Mouse (Mus musculus): ENCODE results near the gene Tmem221. TPM values are rescaled to one million over a fixed set of nuclear protein-coding genes. Genes with fewer than 3 reads are reported as not detected.

The Tmem221 gene
- 1.5 TPM for polyA plus RNA-seq (2017; shearing (Covaris generic))

DNA sequence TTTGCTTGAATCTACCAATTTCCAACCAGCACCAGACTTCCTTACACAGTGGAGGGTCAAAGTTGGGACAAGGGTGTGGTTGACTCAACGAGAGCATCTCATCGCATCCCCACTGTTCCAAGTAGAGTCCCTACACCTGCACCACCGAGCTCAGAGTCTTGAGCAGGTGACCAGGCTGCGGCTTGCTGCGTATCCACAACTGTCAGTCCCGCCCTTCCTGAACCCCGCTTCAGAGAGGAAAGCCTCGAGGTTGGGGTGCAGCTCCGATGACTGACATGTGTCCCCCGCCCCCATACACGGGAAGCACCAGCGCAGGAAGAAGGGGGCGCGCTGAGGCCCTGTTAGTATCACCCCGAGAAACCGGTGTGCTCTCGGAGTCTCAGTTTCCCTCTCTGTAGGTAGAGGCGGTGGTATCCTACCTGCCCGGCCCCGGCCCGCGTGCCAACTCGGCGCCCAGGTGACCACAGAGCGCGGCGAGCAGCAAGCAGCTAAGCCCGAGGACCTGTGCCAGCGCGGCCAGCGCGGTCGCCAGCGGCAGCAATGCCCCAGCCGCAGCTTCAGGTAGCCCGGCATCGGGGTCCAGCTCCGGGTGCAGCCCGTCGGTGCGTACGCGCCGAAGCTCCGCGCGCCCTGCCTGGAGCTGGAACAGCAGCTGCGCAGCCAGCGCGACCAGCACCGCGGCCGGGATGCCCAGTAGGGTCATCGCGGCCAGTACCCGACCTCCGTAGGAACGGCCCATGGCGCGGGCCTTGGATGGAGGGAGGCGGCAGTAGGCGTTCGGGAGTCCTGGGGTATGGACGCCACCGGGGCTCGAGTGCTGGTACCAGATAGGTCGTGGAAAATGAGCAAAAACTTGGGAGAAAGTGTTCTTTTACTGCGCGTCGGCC, at the start of gene Tmem221:
TSS of gene Tmem221 (minus strand) at position 801 of the 887 bp plus-strand sequence.

DNA sequence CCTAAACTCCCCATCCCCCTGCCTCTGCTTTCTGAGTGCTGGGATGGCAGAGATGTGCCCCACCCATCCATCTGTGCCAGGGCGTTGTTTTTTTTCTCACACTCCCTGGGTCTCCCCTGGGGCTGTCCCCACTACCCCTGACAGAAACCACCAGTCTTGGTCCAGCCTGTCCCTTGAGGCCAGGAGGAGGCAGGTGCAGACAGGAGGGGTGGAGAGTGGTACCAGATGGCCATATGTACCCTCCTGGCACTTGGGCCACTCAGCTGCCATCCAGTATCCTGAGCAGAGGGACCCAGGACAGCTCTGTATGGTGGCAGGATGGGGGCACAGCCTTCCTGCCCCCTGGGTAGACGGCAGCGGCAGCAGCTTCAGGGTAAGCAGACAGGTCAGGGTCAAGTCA, 38.8 kb upstream of the Tmem221 start, which contains the start of gene Fam129c:
TSS of gene Fam129c (plus strand) at position 198 of the 400 bp plus-strand sequence.

GRCm38 (mm10) chr8:71591471-71592373, 33.1 kb upstream of the Tmem221 start, which contains the start of gene Pgls:
Gene Pgls, plus strand, starts transcription at chr8:71592176.

GRCm38 (mm10) chr8:71568387-71568937, 9.8 kb upstream of the Tmem221 start, which contains the start of gene Slc27a1:
Gene Slc27a1, plus strand, starts transcription at chr8:71568882.

DNA sequence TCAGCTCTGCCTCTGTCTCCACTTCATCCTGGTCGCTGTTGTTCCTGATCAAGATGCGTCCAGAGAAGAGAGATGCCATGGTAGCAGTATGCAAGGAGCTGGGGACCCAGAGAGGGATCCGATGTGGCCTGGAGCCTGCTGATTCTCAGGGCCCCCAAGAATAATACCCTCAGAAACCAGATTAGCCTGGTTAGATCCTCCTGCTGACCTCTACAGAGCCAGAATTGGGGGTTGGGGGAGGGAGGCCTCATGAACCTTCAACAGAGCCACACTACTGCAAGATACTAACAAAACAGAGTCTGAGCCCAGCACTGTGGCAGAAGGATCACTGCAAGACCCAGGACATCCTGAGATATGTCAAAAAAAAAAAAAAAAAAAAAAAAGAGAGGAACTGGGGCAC, 7.8 kb upstream of the Tmem221 start, which contains the start of gene Nxnl1:
TSS of gene Nxnl1 (minus strand) at position 101 of the 400 bp plus-strand sequence.

DNA sequence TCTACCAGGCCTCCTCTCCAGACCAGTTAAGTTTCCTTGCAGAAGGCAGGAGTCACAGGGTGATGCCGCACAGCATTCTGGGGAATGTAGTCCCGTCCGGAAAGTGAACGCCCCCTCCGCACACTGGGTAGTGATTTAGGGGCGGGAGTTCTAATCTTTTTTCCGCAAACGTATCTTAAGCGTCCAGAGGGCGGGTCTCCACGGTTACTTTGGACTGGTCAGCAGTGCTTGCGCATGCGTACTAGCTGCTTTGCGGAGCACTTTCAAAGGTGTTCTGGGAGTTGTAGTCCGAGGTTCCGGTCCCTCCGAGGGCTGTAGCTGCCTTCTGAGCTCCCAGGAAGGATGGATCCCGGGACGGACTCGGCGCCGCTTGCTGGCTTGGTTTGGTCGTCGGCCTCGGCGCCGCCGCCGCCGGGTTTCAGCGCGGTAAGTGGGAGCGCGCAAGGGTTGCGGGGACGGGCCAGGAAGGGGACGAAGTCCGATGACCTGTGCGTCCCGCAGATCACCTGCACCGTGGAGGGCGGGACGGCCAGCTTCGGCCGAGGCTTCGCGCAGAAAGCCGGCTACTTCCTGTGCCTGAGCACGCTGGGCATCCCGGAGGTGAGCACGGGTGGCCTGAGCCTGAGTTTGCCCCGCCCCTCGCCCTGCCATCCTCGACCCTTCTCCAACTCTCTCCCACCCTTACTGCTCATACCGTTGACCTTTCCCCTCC, 15.9 kb downstream of the Tmem221 start, which contains the start of gene Mvb12a:
TSS of gene Mvb12a (plus strand) at position 291 of the 712 bp plus-strand sequence.

GRCm38 (mm10) chr8:71537028-71537867, 21.4 kb downstream of the Tmem221 start, which contains the start of gene Bst2:
Gene Bst2, minus strand, starts transcription at chr8:71537456.

DNA sequence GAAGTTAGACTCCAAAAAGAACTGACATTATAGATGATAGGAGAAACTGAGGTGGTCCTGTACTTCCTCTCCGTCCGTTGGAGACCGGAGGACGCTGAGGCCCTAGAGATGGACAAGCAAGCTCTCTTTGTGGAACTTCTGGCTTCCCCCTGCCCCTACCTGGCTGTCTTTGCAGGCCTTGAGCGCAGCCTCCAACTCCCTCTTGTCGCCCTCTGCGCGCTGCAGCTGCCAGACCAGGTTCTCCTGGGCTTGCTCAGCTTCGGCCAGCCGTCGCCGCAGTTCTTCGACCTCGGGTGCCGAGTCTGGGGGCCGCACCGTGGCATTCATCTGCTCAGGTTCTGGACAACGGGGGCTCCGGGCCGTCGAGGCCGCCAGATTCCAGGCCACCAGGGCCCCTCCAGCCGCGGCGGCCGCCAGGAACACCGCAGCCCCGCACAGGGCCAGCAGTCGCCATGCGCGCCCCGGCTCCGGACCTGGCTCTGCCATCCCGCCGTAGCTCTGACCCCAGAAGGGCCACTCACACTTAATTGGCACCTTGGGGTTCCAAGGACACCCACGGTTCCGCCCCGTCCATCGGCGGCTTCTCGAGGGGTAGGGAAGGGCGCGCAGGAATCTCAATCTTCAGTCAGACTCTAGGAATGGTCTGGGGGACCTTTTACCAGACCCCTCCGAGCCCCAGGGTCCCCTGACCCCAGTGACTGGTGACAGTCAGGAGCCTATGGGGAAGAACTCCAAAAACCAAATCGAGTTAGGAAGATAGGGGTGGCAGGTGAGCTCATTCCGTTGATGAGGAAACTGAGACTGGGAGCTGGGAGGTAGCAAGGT, 33.2 kb downstream of the Tmem221 start, which contains the start of gene Ccdc194:
TSS of gene Ccdc194 (minus strand) at position 486 of the 825 bp plus-strand sequence.

GRCm38 (mm10) chr8:71511644-71512043, 47.0 kb downstream of the Tmem221 start, which contains the start of gene Plvap:
Gene Plvap, minus strand, starts transcription at chr8:71511752.

Other genes starting within 250 kb of the Tmem221 start
- gene Use1, start 192.0 kb downstream of the Tmem221 start, polyA plus RNA-seq (2017; shearing (Covaris generic)), result 230 TPM
- gene Ocel1, start 187.6 kb downstream of the Tmem221 start, polyA plus RNA-seq (2017; shearing (Covaris generic)), result 22.9 TPM
- 2.9 TPM for gene Nr2f6, start 176.9 kb downstream of the Tmem221 start, polyA plus RNA-seq (2017; shearing (Covaris generic))
- gene Ushbp1, start 163.1 kb downstream of the Tmem221 start, polyA plus RNA-seq (2017; shearing (Covaris generic)), result 0.24 TPM
- 70.3 TPM for gene Babam1, start 162.0 kb downstream of the Tmem221 start, polyA plus RNA-seq (2017; shearing (Covaris generic))
- 0.21 TPM for gene Ankle1, start 152.9 kb downstream of the Tmem221 start, polyA plus RNA-seq (2017; shearing (Covaris generic))
- gene Abhd8, start 95.2 kb downstream of the Tmem221 start, polyA plus RNA-seq (2017; shearing (Covaris generic)), result 93.0 TPM
- 41.6 TPM for gene Mrpl34, start 93.9 kb downstream of the Tmem221 start, polyA plus RNA-seq (2017; shearing (Covaris generic))
- gene Dda1, start 89.7 kb downstream of the Tmem221 start, polyA plus RNA-seq (2017; shearing (Covaris generic)), result 153 TPM
- gene Ano8, start 72.9 kb downstream of the Tmem221 start, polyA plus RNA-seq (2017; shearing (Covaris generic)), result 14.2 TPM
- gene Gtpbp3, start 70.8 kb downstream of the Tmem221 start, polyA plus RNA-seq (2017; shearing (Covaris generic)), result 5.4 TPM
- not detected for gene Plvap, start 47.1 kb downstream of the Tmem221 start, polyA plus RNA-seq (2017; shearing (Covaris generic))
- gene Ccdc194, start 33.2 kb downstream of the Tmem221 start, polyA plus RNA-seq (2017; shearing (Covaris generic)), result not detected
- 71.8 TPM for gene Bst2, start 21.4 kb downstream of the Tmem221 start, polyA plus RNA-seq (2017; shearing (Covaris generic))
- gene Mvb12a, start 15.9 kb downstream of the Tmem221 start, polyA plus RNA-seq (2017; shearing (Covaris generic)), result 44.2 TPM
- 0.25 TPM for gene Nxnl1, start 7.7 kb upstream of the Tmem221 start, polyA plus RNA-seq (2017; shearing (Covaris generic))
- gene Slc27a1, start 10.0 kb upstream of the Tmem221 start, polyA plus RNA-seq (2017; shearing (Covaris generic)), result 8.1 TPM
- gene Pgls, start 33.3 kb upstream of the Tmem221 start, polyA plus RNA-seq (2017; shearing (Covaris generic)), result 79.0 TPM
- gene Fam129c, start 38.8 kb upstream of the Tmem221 start, polyA plus RNA-seq (2017; shearing (Covaris generic)), result 2.7 TPM
- 49.3 TPM for gene Colgalt1, start 52.1 kb upstream of the Tmem221 start, polyA plus RNA-seq (2017; shearing (Covaris generic))
- 0.44 TPM for gene Unc13a, start 112.9 kb upstream of the Tmem221 start, polyA plus RNA-seq (2017; shearing (Covaris generic))
- 78.2 TPM for gene Jak3, start 117.4 kb upstream of the Tmem221 start, polyA plus RNA-seq (2017; shearing (Covaris generic))
- 28.9 TPM for gene Insl3, start 130.3 kb upstream of the Tmem221 start, polyA plus RNA-seq (2017; shearing (Covaris generic))
- 1.6 TPM for gene B3gnt3, start 142.9 kb upstream of the Tmem221 start, polyA plus RNA-seq (2017; shearing (Covaris generic))
- 144 TPM for gene Fcho1, start 166.8 kb upstream of the Tmem221 start, polyA plus RNA-seq (2017; shearing (Covaris generic))